Mouse (Mus musculus) heart, postnatal 0 days (tissue): ENCODE data around the gene Dbnl. TPM values are rescaled to one million over a fixed set of nuclear protein-coding genes. Genes with fewer than 3 reads are reported as not detected.

Experiments
- ATAC-seq: fragments of 200-750 bp; cut with Nextera tagmentation; 2 replicates; pipeline ENCODE4 v1.8.0; 2017; ENCODE audit warnings: low read depth, moderate number of reproducible peaks, moderate library complexity; ENCODE audit not compliant: insufficient read depth
- DNase-seq: peaks from one replicate; pipeline ENCODE4 v3.0.0-alpha.2; 2016; ENCODE audit warnings: low spot score
- H3K27ac ChIP-seq: fragments of 300-500 bp; sonication (generic); 2 replicates; pipeline ENCODE4 v1.5.1; 2014; ENCODE audit warnings: low read depth, mild to moderate bottlenecking
- H3K27me3 ChIP-seq: fragments of 300-500 bp; sonication (generic); 2 replicates; pipeline ENCODE4 v1.6.1; 2014; ENCODE audit warnings: low read length, mixed read lengths; ENCODE audit not compliant: control insufficient read depth, insufficient read depth
- H3K36me3 ChIP-seq: fragments of 300-500 bp; sonication (generic); replicated peaks from 2 replicates; pipeline ENCODE4 v1.6.1; 2014; ENCODE audit warnings: low read length, mixed read lengths; ENCODE audit not compliant: control insufficient read depth, insufficient read depth
- H3K4me1 ChIP-seq: fragments of 300-500 bp; sonication (generic); 2 replicates; pipeline ENCODE4 v1.6.1; 2014; ENCODE audit warnings: antibody characterized with exemption; ENCODE audit not compliant: control insufficient read depth, insufficient read depth
- H3K4me2 ChIP-seq: fragments of 300-500 bp; sonication (generic); 2 replicates; pipeline ENCODE4 v1.6.1; 2014; ENCODE audit warnings: low read depth, mild to moderate bottlenecking, low read length, moderate library complexity
- H3K4me3 ChIP-seq: fragments of 300-500 bp; sonication (generic); 2 replicates; pipeline ENCODE4 v1.5.1; 2014; ENCODE audit warnings: low read depth, low read length
- H3K9ac ChIP-seq: fragments of 300-500 bp; sonication (generic); replicated peaks from 2 replicates; pipeline ENCODE4 v1.6.1; 2014; ENCODE audit warnings: low read depth, low read length, mixed read lengths
- H3K9me3 ChIP-seq: fragments of 300-500 bp; sonication (generic); replicated peaks from 2 replicates; pipeline ENCODE4 v1.6.1; 2016; ENCODE audit warnings: low read length; ENCODE audit not compliant: control insufficient read depth
- CTCF ChIP-seq: IDR thresholded peaks from 2 replicates; pipeline ENCODE4 v1.5.1; 2016; ENCODE audit warnings: antibody characterized with exemption, control low read depth, low read depth
- EP300 ChIP-seq: IDR thresholded peaks from 2 replicates; pipeline ENCODE4 v1.6.1; 2016; ENCODE audit warnings: antibody characterized with exemption, low read depth
- WGBS: fragments of 180-500 bp; shearing (Covaris S2); extraction: QIAGEN DNeasy Blood & Tissue Kit; methylation state at CpG from one replicate; pipeline ENCODE4 v1.1.7; 2014; 5-methylcytosine and 5-hydroxymethylcytosine counted together
- polyA plus RNA-seq: library from polyadenylated mRNA; unstranded; fragments of >200 nt; fragmentation: Nextera tagmentation; extraction: Ambion mirVana; gene quantifications from 2 replicates; pipeline ENCODE4 v1.2.1, GENCODE M21; 2015
- total RNA-seq: library from RNA; depleted of rRNA; stranded (reverse); fragments of >200 nt; gene quantifications from 2 replicates; pipeline ENCODE4 v1.2.3, GENCODE M21; 2014; ENCODE audit warnings: low replicate concordance

Dbnl gene
- total and polyA plus RNA-seq, 2 experiments from 2014 or later: 32.1 to 45.2 TPM

GRCm38 (mm10) chr11:5789071-5789753 is 924 bp downstream of the Dbnl start:
- H3K9ac ChIP-seq: peak overlapping the region; percentile 77
- H3K4me3 ChIP-seq: peak overlapping the region; percentile 78
- peaks cover 29% of the 10 kb centered on the region for H3K36me3 ChIP-seq
- 44% methylated on average over 6 of the region's 6 CpGs for WGBS
- DNase-seq (no peak), ATAC-seq (no peak)
- no peaks in the 10 kb centered on the region for H3K27me3 ChIP-seq
- peaks cover 17% of the 10 kb centered on the region for H3K4me1 ChIP-seq
- no peaks in the 10 kb centered on the region for H3K9me3 ChIP-seq
- TF ChIP-seq CTCF (no peak), EP300 (no peak)
- H3K27ac ChIP-seq: peak overlapping the region; percentile 94
- peak overlapping the region; percentile 80 for H3K4me2 ChIP-seq

- peak overlapping the region; percentile 94; the same call in 1 of the 2 replicates for H3K27ac ChIP-seq
- DNase-seq: no peak
- no peaks in the 10 kb centered on the region for H3K27me3 ChIP-seq
- no peaks in the 10 kb centered on the region for H3K9me3 ChIP-seq
- no peak overlapping the region for H3K9ac ChIP-seq
- TF ChIP-seq CTCF: no peak
- no peak for TF ChIP-seq EP300
- H3K4me1 ChIP-seq: peaks cover 17% of the 10 kb centered on the region
- 57% methylated on average over 3 of the region's 3 CpGs for WGBS
- peak overlapping the region; percentile 80 for H3K4me2 ChIP-seq
- no peak for ATAC-seq
- peak overlapping the region; percentile 78 for H3K4me3 ChIP-seq
- peaks cover 35% of the 10 kb centered on the region for H3K36me3 ChIP-seq
These were observed 1.6 kb downstream of the Dbnl start for GRCm38 (mm10) chr11:5789754-5790333.

GRCm38 (mm10) chr11:5790431-5790830 is 2.1 kb downstream of the Dbnl start:
- Histone ChIP-seq H3K27me3 (no peaks in the 10 kb centered on the region), H3K27ac (no peak overlapping the region), H3K4me1 (peaks cover 22% of the 10 kb centered on the region), H3K36me3 (peaks cover 41% of the 10 kb centered on the region), H3K4me3 (no peak overlapping the region), H3K9me3 (no peaks in the 10 kb centered on the region), H3K4me2 (no peak overlapping the region), H3K9ac (no peak overlapping the region)
- DNase-seq: no peak
- WGBS: 94% methylated on average over 1 of the region's 1 CpGs
- no peak for ATAC-seq
- no peak for TF ChIP-seq CTCF
- TF ChIP-seq EP300: no peak

- no peak for DNase-seq
These were observed 7.0 kb downstream of the Dbnl start for GRCm38 (mm10) chr11:5795290-5795689.

GRCm38 (mm10) chr11:5795706-5796105 is 7.4 kb downstream of the Dbnl start:
- Histone ChIP-seq H3K9ac (no peak overlapping the region), H3K27ac (peak overlapping the region; percentile 72), H3K27me3 (no peaks in the 10 kb centered on the region), H3K9me3 (no peaks in the 10 kb centered on the region), H3K4me1 (peaks cover 11% of the 10 kb centered on the region; the same call in 1 of the 2 replicates), H3K36me3 (peaks cover 83% of the 10 kb centered on the region), H3K4me2 (no peak overlapping the region), H3K4me3 (no peak overlapping the region)
- DNase-seq (peak; percentile 77), ATAC-seq (peak; percentile 89)
- peak; percentile 72; the same call in 1 of the 2 replicates for TF ChIP-seq EP300
- TF ChIP-seq CTCF: no peak
- 47% methylated on average over 7 of the region's 7 CpGs for WGBS

More at GRCm38 (mm10) chr11:5795290-5795689, 7.0 kb downstream of the Dbnl start:
- peaks cover 80% of the 10 kb centered on the region for H3K36me3 ChIP-seq
- H3K27me3 ChIP-seq: no peaks in the 10 kb centered on the region
- ATAC-seq: no peak
- H3K4me1 ChIP-seq: peaks cover 11% of the 10 kb centered on the region; the same call in 1 of the 2 replicates
- no peak overlapping the region for H3K4me3 ChIP-seq
- H3K9me3 ChIP-seq: no peaks in the 10 kb centered on the region
- H3K27ac ChIP-seq: peak overlapping the region; percentile 72
- H3K9ac ChIP-seq: no peak overlapping the region
- TF ChIP-seq CTCF: no peak
- TF ChIP-seq EP300: no peak
- WGBS: 74% methylated on average over 9 of the region's 9 CpGs
- H3K4me2 ChIP-seq: no peak overlapping the region
